Mouse (Mus musculus): ENCODE measurements around the gene Hmgn5.
A peak's percentile ranks its signal among the peaks of the same experiment; 100 is the strongest.

Gene Hmgn5

DNA sequence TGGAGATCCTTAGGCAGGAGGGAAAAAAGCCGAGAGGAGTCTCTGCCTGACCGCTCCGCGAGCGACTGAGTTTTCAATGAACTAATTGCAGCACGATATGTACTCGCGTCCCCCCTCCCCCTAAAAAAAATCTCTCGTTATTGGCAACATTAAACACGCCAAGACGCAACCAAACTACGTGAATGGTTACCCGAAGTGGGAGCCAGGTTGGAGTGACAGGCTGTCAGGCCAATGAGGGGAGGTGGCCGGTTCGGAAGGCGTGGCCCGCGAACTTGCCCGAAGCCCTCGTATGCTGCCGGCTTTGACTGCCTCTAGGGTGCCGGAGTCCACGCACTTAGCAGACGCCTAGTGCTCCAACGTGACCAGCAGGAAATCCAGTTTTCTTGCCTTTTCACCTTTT lies at the start of gene Hmgn5:
Gene Hmgn5, minus strand, starts transcription at position 122 of the 400 bp plus-strand sequence.
- DNase-seq (ENCODE audit: low spot score in 2 of 2) = peak; percentile 91 to 94

- no peak for DNase-seq (ENCODE audit: low spot score in 2 of 2)
Observed at GRCm38 (mm10) chrX:109047773-109048172, 34.6 kb upstream of the Hmgn5 start.

DNA sequence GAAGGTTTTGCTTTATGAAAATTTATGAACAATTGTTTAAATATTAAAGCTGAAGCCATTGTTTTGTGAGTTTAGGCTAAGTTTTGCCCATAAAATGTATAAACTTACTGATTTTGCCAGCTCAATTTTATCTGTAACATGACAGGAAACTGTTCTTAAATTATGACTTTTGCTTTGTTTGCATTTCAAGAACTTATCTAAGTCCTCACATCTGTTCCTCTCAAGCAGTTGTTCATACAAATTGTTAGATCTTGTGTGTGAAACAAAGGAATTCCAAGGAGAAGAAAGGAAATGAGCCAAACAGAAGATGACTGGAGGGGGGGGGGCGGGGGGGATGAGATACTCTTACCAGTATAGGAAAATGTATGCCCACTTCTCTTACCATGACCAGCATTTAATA lies 13.0 kb upstream of the Hmgn5 start:
- no peak for DNase-seq (ENCODE audit: low spot score in 2 of 2)

- no peak for DNase-seq (ENCODE audit: low spot score in 2 of 2)
Observed at GRCm38 (mm10) chrX:109020858-109021257, 7.7 kb upstream of the Hmgn5 start.

DNA sequence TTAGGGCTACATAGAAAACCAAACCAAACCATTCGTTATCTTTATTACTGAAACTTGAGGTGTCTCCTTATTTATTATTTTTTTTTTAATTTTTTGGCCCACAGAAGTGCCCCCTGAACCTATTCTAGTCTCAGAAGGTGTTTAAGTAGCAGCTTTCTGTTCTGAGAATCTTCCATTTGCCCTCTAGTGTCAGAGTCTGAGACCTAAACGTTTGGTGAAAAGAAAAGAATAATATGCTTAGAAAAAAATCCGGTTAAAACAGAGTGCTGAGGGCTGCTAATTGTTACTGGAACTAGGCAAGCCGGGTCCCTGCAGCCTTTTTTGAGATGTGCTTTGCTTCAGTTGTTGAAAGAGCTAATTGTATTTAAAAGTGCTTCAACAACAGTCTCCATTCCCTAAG lies 962 bp upstream of the Hmgn5 start:
- DNase-seq (ENCODE audit: low spot score in 2 of 2) = no peak

- peak; percentile 28 to 67 for DNase-seq (ENCODE audit: low spot score in 2 of 2)
Observed at GRCm38 (mm10) chrX:109013686-109014085, 482 bp upstream of the Hmgn5 start.

- DNase-seq (ENCODE audit: low spot score in 2 of 2) = peak; percentile 42 to 71
Observed at GRCm38 (mm10) chrX:109012371-109013031, 703 bp downstream of the Hmgn5 start.

GRCm38 (mm10) chrX:109011611-109012185 lies 1.5 kb downstream of the Hmgn5 start:
- DNase-seq (ENCODE audit: low spot score in 2 of 2) = no peak

DNA sequence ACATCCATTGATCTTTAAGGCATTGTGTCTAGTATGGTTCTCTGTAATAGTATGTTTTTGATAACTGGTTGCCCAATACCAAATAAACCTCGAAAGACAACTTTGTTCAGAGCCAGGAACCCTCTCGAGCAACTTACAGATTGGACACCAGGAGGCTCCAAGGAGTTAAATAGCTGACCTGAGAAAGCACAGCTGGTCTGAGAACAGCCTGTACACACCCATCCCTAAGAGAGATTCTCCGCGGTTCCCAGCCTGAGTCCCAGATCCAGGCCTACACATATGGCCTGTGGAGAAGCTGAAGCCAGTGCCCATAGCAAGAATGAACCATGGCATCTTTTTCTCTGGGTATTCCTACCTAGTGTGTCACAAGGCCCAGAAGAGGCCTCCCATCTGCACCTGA lies 11.9 kb downstream of the Hmgn5 start:
- DNase-seq (ENCODE audit: low spot score in 2 of 2) = no peak

Data from spleen, postnatal 4 days (tissue).